Mouse (Mus musculus) bone marrow macrophage, adult 2 months (primary cell): Measurements from ENCODE around the gene Pkig.

Source experiments
- CTCF ChIP-seq: IDR thresholded peaks from 2 replicates; pipeline ENCODE4 v1.5.1; 2012; ENCODE audit warnings: low read depth, mild to moderate bottlenecking, low read length, moderate library complexity
- POLR2A ChIP-seq: IDR thresholded peaks from 2 replicates; pipeline ENCODE4 v1.6.1; 2012; ENCODE audit warnings: mild to moderate bottlenecking, low read depth, low read length, borderline replicate concordance

- TF ChIP-seq CTCF = no peak
- no peak for TF ChIP-seq POLR2A
Observed at GRCm38 (mm10) chr2:163712874-163713273, 54.7 kb downstream of the Pkig start.
